Mouse (Mus musculus) embryo, embryonic 10.5 days (tissue): ENCODE results near the gene Six2.

Experiments
- DNase-seq: peaks from one replicate; pipeline ENCODE4 v3.0.0-alpha.2; 2015; ENCODE audit warnings: low spot score

Six2 gene

DNA sequence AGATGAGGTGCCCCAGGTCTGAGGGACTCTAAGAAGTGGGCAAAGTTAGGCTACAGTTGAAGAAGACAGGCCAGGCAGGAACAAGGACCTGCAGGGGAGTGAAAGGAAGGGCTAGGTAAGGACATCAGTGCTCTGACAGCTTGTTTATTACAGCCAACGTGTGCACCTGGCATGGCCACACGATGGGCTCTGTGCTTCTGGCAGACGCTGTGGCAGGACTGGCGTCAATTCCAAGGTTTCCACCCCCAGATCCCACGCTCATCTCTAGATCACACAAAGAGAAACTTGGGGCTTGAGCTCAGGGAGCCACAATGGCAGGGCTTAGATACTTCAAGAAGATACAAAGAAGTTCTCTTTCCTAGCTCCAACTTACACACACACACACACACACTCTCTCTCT is 26.6 kb downstream of the Six2 start:
- DNase-seq, result no peak

DNA sequence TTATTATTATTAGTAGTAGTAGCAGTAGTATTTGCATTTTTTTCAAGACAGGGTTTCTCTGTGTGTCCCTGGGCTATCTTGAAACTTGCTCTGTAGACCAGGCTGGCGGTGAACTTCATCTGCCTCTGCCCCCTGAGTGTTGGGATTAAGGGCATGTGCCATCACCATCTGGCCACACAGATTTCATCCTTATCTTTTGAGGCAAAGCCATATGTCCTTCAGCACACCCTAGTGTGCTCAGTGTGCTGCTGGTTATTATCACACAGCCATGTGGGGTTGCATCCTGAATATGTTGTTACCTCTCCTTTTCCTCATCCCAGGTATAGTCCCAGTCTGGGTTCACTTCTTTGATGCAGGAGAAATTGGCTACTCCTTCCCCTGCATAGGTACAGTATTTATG is 28.1 kb downstream of the Six2 start:
- no peak for DNase-seq

DNA sequence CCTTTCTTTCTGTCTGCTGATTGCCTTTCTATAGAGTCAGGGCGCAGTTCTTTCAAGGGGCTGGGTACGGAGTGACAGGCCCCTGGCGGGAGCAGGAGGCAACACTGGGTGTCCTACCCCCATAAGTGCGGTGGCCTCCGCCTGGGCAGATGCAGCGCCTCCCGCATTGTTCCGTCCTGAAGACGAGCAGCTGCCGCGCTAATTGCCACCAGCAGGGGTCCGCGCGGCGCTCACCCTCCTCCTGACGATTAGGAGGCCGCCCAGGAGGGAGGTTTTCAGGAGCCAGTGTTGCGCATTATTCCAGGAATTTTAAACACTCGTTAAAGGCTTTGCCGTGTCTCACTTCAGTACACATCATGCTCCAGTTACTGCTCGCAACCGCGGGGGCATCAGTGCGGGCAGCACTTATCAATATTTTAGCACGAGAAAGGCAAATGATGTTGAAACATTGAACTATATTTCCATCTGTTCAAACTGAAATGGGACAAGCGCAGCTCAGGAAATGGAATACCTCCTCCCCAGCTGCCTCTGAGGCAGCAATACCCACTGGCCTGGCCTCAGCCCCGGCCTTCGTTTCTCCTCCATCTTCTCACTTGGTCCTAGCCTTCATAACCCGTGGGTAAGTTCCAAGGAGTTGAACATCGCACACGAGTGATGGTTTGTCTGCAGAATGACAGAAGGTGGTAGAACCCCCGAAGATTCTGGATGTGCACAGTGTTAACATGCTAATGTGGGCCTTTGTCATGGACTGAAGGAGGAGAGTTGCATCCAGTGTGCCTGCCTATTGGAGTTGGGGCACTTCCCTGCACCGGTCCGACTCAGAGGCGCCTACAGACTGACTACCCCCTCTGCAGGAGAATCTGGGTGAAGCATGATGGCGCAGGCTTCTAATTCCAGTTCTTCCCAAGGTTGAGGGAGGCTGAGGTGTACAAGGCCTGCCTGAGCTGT is 42.1 kb downstream of the Six2 start:
- DNase-seq, result peak; percentile 84

DNA sequence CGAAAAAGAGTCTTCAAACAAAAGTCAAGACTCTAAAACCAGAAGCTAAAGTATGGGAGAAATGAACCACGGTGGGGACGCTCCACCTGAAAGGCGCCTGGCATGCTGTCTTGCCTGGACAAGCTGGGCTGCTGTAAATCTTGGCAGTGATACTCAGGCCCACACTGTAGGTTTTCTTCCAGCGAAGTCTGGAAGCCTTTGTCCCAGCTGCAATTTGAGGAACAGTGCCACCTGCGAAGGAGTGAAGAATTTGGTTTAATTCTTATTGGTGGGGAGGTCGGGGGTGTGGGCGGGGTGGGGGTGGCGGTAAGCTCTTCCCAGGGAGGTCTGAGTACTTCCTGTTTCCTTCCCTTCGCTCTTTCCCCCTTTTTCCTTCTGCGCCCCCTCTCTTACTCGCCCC is 42.8 kb downstream of the Six2 start:
- no peak for DNase-seq

DNA sequence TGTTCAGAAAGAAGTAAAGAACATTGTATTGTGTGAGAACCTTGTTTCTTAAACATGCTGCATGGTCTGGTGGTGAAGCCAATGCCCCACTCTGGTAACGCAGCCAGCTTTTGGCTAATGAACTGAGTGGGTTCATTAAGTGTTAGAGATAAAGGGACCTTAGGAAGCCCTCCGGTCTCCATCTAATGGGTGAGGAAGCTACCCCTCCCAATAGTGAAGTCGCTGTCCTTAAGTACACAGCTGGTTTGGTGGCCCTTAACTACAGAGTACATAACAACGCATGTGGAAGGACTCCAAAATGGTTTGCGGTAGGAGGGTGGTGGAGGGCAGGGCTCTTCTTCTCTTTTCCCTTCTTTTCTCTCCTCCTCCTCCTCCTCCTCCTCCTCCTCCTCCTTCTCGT is 50.2 kb downstream of the Six2 start:
- DNase-seq, result no peak
